Mouse (Mus musculus): ENCODE results near the gene Nxt1. TPM values are rescaled to one million over a fixed set of nuclear protein-coding genes. Genes with fewer than 3 reads are reported as not detected.

The Nxt1 gene
- total and polyA plus RNA-seq, 2 experiments from 2014 or later = 34.0 to 35.3 TPM

- no peak for TF ChIP-seq CTCF (IDR thresholded peaks at IDR 0.05; ENCODE audit: low read depth)
- ATAC-seq (0 out of 2 replicates have a peak, but pooled peaks have one; percentile 5), DNase-seq (ENCODE audit: low spot score) (peak; percentile 69)
- H3K4me1 ChIP-seq (ENCODE audit: insufficient read depth, low read length) = peaks cover 16% of the 10 kb centered on the region
- H3K9ac ChIP-seq (replicated peaks; ENCODE audit: low read length) = no peak overlapping the region; the same call in 1 of the 2 replicates
- WGBS = 5% methylated on average over 9 of the region's 9 CpGs
- peak overlapping the region; percentile 93 for H3K4me2 ChIP-seq (ENCODE audit: low read depth, low read length)
- H3K4me3 ChIP-seq (ENCODE audit: low read length) = no peak overlapping the region
- no peaks in the 10 kb centered on the region for H3K9me3 ChIP-seq (ENCODE audit: low read length)
- H3K27me3 ChIP-seq (ENCODE audit: insufficient read depth, low read length) = no peaks in the 10 kb centered on the region
- H3K27ac ChIP-seq = peak overlapping the region; percentile 69
- H3K36me3 ChIP-seq (ENCODE audit: insufficient read depth, low read length) = peaks cover 19% of the 10 kb centered on the region
Observed at GRCm38 (mm10) chr2:148679346-148679745, 6.9 kb downstream of the Nxt1 start.

- no peaks in the 10 kb centered on the region for H3K9me3 ChIP-seq (ENCODE audit: low read length)
- H3K4me3 ChIP-seq (ENCODE audit: low read length) = peak within 1 kb of the TSS; percentile 75
- peaks cover 16% of the 10 kb centered on the region for H3K4me1 ChIP-seq (ENCODE audit: insufficient read depth, low read length)
- DNase-seq (ENCODE audit: low spot score) = peak; percentile 100
- ATAC-seq = peak; percentile 95
- peak within 1 kb of the TSS; percentile 81 for H3K27ac ChIP-seq
- H3K9ac ChIP-seq (replicated peaks; ENCODE audit: low read length) = peak within 1 kb of the TSS; percentile 74
- peaks cover 24% of the 10 kb centered on the region for H3K36me3 ChIP-seq (ENCODE audit: insufficient read depth, low read length)
- H3K4me2 ChIP-seq (ENCODE audit: low read depth, low read length) = peak within 1 kb of the TSS; percentile 93
- no peaks in the 10 kb centered on the region for H3K27me3 ChIP-seq (ENCODE audit: insufficient read depth, low read length)
- peak; percentile 51 for TF ChIP-seq CTCF (IDR thresholded peaks at IDR 0.05; ENCODE audit: low read depth)
- WGBS = under 1% methylated on average over 39 of the region's 39 CpGs
Observed at GRCm38 (mm10) chr2:148680775-148681291, 8.4 kb downstream of the Nxt1 start, which contains the start of gene Gzf1. TSS of gene Gzf1 (plus strand) at chr2:148681023.

- ATAC-seq (peak; percentile 64), DNase-seq (ENCODE audit: low spot score) (peak; percentile 55)
- Histone ChIP-seq H3K27ac (peak overlapping the region; percentile 81), H3K4me2 (ENCODE audit: low read depth, low read length) (peak overlapping the region; percentile 93), H3K27me3 (ENCODE audit: insufficient read depth, low read length) (no peaks in the 10 kb centered on the region), H3K4me1 (ENCODE audit: insufficient read depth, low read length) (peaks cover 16% of the 10 kb centered on the region), H3K4me3 (ENCODE audit: low read length) (peak overlapping the region; percentile 75), H3K9ac (replicated peaks; ENCODE audit: low read length) (peak overlapping the region; percentile 74), H3K9me3 (ENCODE audit: low read length) (no peaks in the 10 kb centered on the region), H3K36me3 (ENCODE audit: insufficient read depth, low read length) (peaks cover 23% of the 10 kb centered on the region)
- 10% methylated on average over 17 of the region's 17 CpGs for WGBS
- peak; percentile 61 for TF ChIP-seq CTCF (IDR thresholded peaks at IDR 0.05; ENCODE audit: low read depth)
Observed at GRCm38 (mm10) chr2:148681461-148681891, 9.1 kb downstream of the Nxt1 start.

- Histone ChIP-seq H3K36me3 (ENCODE audit: insufficient read depth, low read length) (peaks cover 25% of the 10 kb centered on the region), H3K4me1 (ENCODE audit: insufficient read depth, low read length) (peaks cover 16% of the 10 kb centered on the region), H3K27ac (no peak overlapping the region), H3K27me3 (ENCODE audit: insufficient read depth, low read length) (no peaks in the 10 kb centered on the region), H3K4me3 (ENCODE audit: low read length) (no peak overlapping the region), H3K4me2 (ENCODE audit: low read depth, low read length) (no peak overlapping the region), H3K9me3 (ENCODE audit: low read length) (no peaks in the 10 kb centered on the region), H3K9ac (replicated peaks; ENCODE audit: low read length) (no peak overlapping the region)
- no peak for ATAC-seq
- no peak for DNase-seq (ENCODE audit: low spot score)
- 91% methylated on average over 1 of the region's 1 CpGs for WGBS
- no peak for TF ChIP-seq CTCF (IDR thresholded peaks at IDR 0.05; ENCODE audit: low read depth)
Observed at GRCm38 (mm10) chr2:148683031-148683430, 10.6 kb downstream of the Nxt1 start.

GRCm38 (mm10) chr2:148684972-148685371 lies 12.6 kb downstream of the Nxt1 start:
- Histone ChIP-seq H3K27me3 (ENCODE audit: insufficient read depth, low read length) (no peaks in the 10 kb centered on the region), H3K4me1 (ENCODE audit: insufficient read depth, low read length) (peaks cover 15% of the 10 kb centered on the region), H3K4me3 (ENCODE audit: low read length) (no peak overlapping the region), H3K27ac (no peak overlapping the region), H3K9me3 (ENCODE audit: low read length) (no peaks in the 10 kb centered on the region), H3K36me3 (ENCODE audit: insufficient read depth, low read length) (peaks cover 36% of the 10 kb centered on the region), H3K9ac (replicated peaks; ENCODE audit: low read length) (no peak overlapping the region), H3K4me2 (ENCODE audit: low read depth, low read length) (no peak overlapping the region)
- 98% methylated on average over 2 of the region's 2 CpGs for WGBS
- DNase-seq (ENCODE audit: low spot score) (no peak), ATAC-seq (no peak)
- TF ChIP-seq CTCF (IDR thresholded peaks at IDR 0.05; ENCODE audit: low read depth) = no peak

- Histone ChIP-seq H3K4me3 (ENCODE audit: low read length) (no peak overlapping the region), H3K9me3 (ENCODE audit: low read length) (no peaks in the 10 kb centered on the region), H3K4me2 (ENCODE audit: low read depth, low read length) (no peak overlapping the region), H3K27me3 (ENCODE audit: insufficient read depth, low read length) (no peaks in the 10 kb centered on the region), H3K36me3 (ENCODE audit: insufficient read depth, low read length) (peaks cover 43% of the 10 kb centered on the region), H3K27ac (no peak overlapping the region), H3K9ac (replicated peaks; ENCODE audit: low read length) (no peak overlapping the region), H3K4me1 (ENCODE audit: insufficient read depth, low read length) (peaks cover 11% of the 10 kb centered on the region)
- WGBS = 93% methylated on average over 3 of the region's 3 CpGs
- ATAC-seq (no peak), DNase-seq (ENCODE audit: low spot score) (no peak)
- TF ChIP-seq CTCF (IDR thresholded peaks at IDR 0.05; ENCODE audit: low read depth) = no peak
Observed at GRCm38 (mm10) chr2:148685709-148686108, 13.3 kb downstream of the Nxt1 start.

- no peaks in the 10 kb centered on the region for H3K27me3 ChIP-seq (ENCODE audit: insufficient read depth, low read length)
- H3K4me3 ChIP-seq (ENCODE audit: low read length) = no peak overlapping the region
- H3K9ac ChIP-seq (replicated peaks; ENCODE audit: low read length) = no peak overlapping the region
- peaks cover 54% of the 10 kb centered on the region for H3K36me3 ChIP-seq (ENCODE audit: insufficient read depth, low read length)
- ATAC-seq (no peak), DNase-seq (ENCODE audit: low spot score) (no peak)
- H3K4me2 ChIP-seq (ENCODE audit: low read depth, low read length) = no peak overlapping the region
- peaks cover 6% of the 10 kb centered on the region for H3K4me1 ChIP-seq (ENCODE audit: insufficient read depth, low read length)
- H3K9me3 ChIP-seq (ENCODE audit: low read length) = no peaks in the 10 kb centered on the region
- no peak for TF ChIP-seq CTCF (IDR thresholded peaks at IDR 0.05; ENCODE audit: low read depth)
- WGBS = 100% methylated on average over 1 of the region's 1 CpGs
- no peak overlapping the region for H3K27ac ChIP-seq
Observed at GRCm38 (mm10) chr2:148686862-148687261, 14.5 kb downstream of the Nxt1 start.

Measured in hindbrain, postnatal 0 days (tissue).